Mouse (Mus musculus): ENCODE results near the gene Ptgir.

DNA sequence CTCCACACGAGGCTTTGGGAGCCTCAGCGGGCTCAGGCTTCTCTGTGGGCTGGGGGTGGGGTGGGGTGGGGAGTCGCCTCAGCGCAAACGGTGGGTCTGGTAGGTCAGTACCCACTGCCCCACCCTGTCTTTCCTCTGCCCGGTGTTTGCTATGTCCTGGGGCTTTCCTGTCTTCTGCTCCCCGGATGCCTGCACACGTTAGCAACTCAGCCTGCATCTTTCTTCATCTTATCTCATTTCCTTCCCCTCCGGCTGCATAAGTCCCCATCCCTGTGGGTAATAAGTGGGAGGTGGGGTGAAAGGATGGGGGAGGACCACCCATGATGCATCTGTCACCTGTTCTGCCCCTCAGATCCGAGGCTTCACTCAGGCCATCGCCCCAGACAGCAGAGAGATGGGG is 2.1 kb downstream of the Ptgir start:
- TF ChIP-seq POLR2A (IDR thresholded peaks at IDR 0.05; ENCODE audit: extremely low read depth, insufficient read depth, low read length) (no peak), CTCF (IDR thresholded peaks at IDR 0.05; ENCODE audit: extremely low read depth, insufficient read depth, low read length) (no peak)

Data from cortical plate, adult 2 months (tissue).